ENCODE assay signal across 9 mouse cellular contexts in genomic region chr14:34540685-34541162, GRCm38 (mm10). TPM values are rescaled to one million over a fixed set of nuclear protein-coding genes. Genes with fewer than 3 reads are reported as not detected.
A peak's percentile ranks its signal among the peaks of the same experiment; 100 is the strongest.
DNase-seq lines count a peak whose midpoint lies in the region; ATAC-seq lines count a peak whose summit lies in the region.
"Had no signal": no experiment of that assay in that cellular context is flagged by ENCODE, and none has a peak within 500 bp of the region (broad histone marks: within the 10 kb centered on the region; RNA-seq: fewer than 3 reads in every experiment).

No protein-coding gene starts in this region.

- no peak overlapping the region for H3K4me3 ChIP-seq in heart, embryonic 11.5 days (ENCODE audit: low read depth, low read length)
- H3K4me3 ChIP-seq in kidney, embryonic 16.5 days (ENCODE audit: low read length): peak overlapping the region; percentile 12; the same call in 1 of the 2 replicates

- peaks cover 28% of the 10 kb centered on the region for H3K4me1 ChIP-seq in heart, embryonic 11.5 days (ENCODE audit: control insufficient read depth, insufficient read depth, low read length)
- peaks cover 4% of the 10 kb centered on the region for H3K4me1 ChIP-seq in kidney, embryonic 16.5 days (ENCODE audit: insufficient read depth, low read length)

- 21% methylated on average over 15 of the region's 17 CpGs for WGBS in heart, embryonic 11.5 days (ENCODE audit: insufficient replicate concordance)
- WGBS in kidney, embryonic 16.5 days: 11% methylated on average over 17 of the region's 17 CpGs

- DNase-seq in CD4-positive, CD25-positive, alpha-beta regulatory T cell, adult 2 months (ENCODE audit: low read depth, low spot score): peak; percentile 19
- DNase-seq in embryo, embryonic 11.5 days (ENCODE audit: low read depth, low spot score): peak; percentile 11
- peak; percentile 37 for DNase-seq in neural tube, embryonic 10.5 days (ENCODE audit: extremely low spot score, low spot score)
- no peak for DNase-seq in cerebellum, postnatal 10 days
- DNase-seq in right cerebral cortex, postnatal 10 days (ENCODE audit: low spot score in 2 of 2): no peak

- ATAC-seq in CD4-positive, CD25-positive, alpha-beta regulatory T cell, adult 4 months: no peak
- no peak for ATAC-seq in heart, embryonic 11.5 days (replicated peaks; ENCODE audit: insufficient number of reproducible peaks, low FRiP score, low TSS enrichment)
- ATAC-seq in kidney, embryonic 16.5 days (ENCODE audit: low FRiP score, low TSS enrichment): peak; percentile 91

- no peak overlapping the region for H3K9ac ChIP-seq in heart, embryonic 11.5 days (ENCODE audit: low read depth, low read length)
- H3K9ac ChIP-seq in kidney, embryonic 16.5 days (replicated peaks; ENCODE audit: low read length): peak overlapping the region; percentile 57

- no peaks in the 10 kb centered on the region for H3K9me3 ChIP-seq in heart, embryonic 11.5 days (replicated peaks; ENCODE audit: control insufficient read depth, low read length)
- H3K9me3 ChIP-seq in kidney, embryonic 16.5 days (ENCODE audit: low read length): no peaks in the 10 kb centered on the region

- H3K27ac ChIP-seq in heart, embryonic 11.5 days (ENCODE audit: low read depth, low read length): peak overlapping the region; percentile 32; the same call in 1 of the 2 replicates
- H3K27ac ChIP-seq in kidney, embryonic 16.5 days (ENCODE audit: low read length): peak overlapping the region; percentile 92

- no peaks in the 10 kb centered on the region for H3K27me3 ChIP-seq in heart, embryonic 11.5 days (ENCODE audit: control insufficient read depth, insufficient read depth, low read length)
- peaks cover 3% of the 10 kb centered on the region; the same call in 1 of the 2 replicates for H3K27me3 ChIP-seq in kidney, embryonic 16.5 days (ENCODE audit: insufficient read depth, low read length)

- peaks cover 14% of the 10 kb centered on the region for H3K36me3 ChIP-seq in heart, embryonic 11.5 days (ENCODE audit: control insufficient read depth, insufficient read depth, low read length)
- no peaks in the 10 kb centered on the region for H3K36me3 ChIP-seq in kidney, embryonic 16.5 days (ENCODE audit: insufficient read depth, low read length)

- H3K4me2 ChIP-seq in heart, embryonic 11.5 days: peak overlapping the region; percentile 12; the same call in 1 of the 2 replicates
- peak overlapping the region; percentile 44 for H3K4me2 ChIP-seq in kidney, embryonic 16.5 days (replicated peaks; ENCODE audit: low read depth, low read length)

RNA-seq across cellular contexts. Expression of gene 9230112D13Rik, which starts 18.1 kb away (rescaled TPM):
- not detected for polyA plus RNA-seq in CD4-positive, CD25-positive, alpha-beta regulatory T cell, adult 4 months (2017; shearing (Covaris generic))
- polyA plus RNA-seq in heart, embryonic 11.5 days (2014; fragmentation: Nextera tagmentation; extraction: Ambion mirVana): not detected in 2 replicates
- polyA plus RNA-seq in kidney, embryonic 16.5 days (2015; fragmentation: Nextera tagmentation; extraction: Ambion mirVana): not detected in 2 replicates
- polyA plus RNA-seq: cortical plate, adult 2 months had no signal

RNA-seq across cellular contexts. Expression of gene Bmpr1a, which starts 37.6 kb away (rescaled TPM):
- polyA plus RNA-seq in CD4-positive, CD25-positive, alpha-beta regulatory T cell, adult 4 months (2017; shearing (Covaris generic)): under 1 TPM; 0.92 to 0.96 TPM
- 48.1 and 48.5 TPM in 2 replicates for polyA plus RNA-seq in heart, embryonic 11.5 days (2014; fragmentation: Nextera tagmentation; extraction: Ambion mirVana)
- 24.9 and 38.5 TPM in 2 replicates for polyA plus RNA-seq in kidney, embryonic 16.5 days (2015; fragmentation: Nextera tagmentation; extraction: Ambion mirVana)

RNA-seq across cellular contexts. Expression of gene Ldb3, which starts 47.8 kb away (rescaled TPM):
- polyA plus RNA-seq in CD4-positive, CD25-positive, alpha-beta regulatory T cell, adult 4 months (2017; shearing (Covaris generic)): not detected
- 221 and 225 TPM in 2 replicates for polyA plus RNA-seq in heart, embryonic 11.5 days (2014; fragmentation: Nextera tagmentation; extraction: Ambion mirVana)
- polyA plus RNA-seq in kidney, embryonic 16.5 days (2015; fragmentation: Nextera tagmentation; extraction: Ambion mirVana): 2.2 and 2.3 TPM in 2 replicates

RNA-seq across cellular contexts. Expression of gene Opn4, which starts 59.2 kb away (rescaled TPM):
- polyA plus RNA-seq in CD4-positive, CD25-positive, alpha-beta regulatory T cell, adult 4 months (2017; shearing (Covaris generic)): not detected
- polyA plus RNA-seq in heart, embryonic 11.5 days (2014; fragmentation: Nextera tagmentation; extraction: Ambion mirVana): 4.1 and 4.2 TPM in 2 replicates
- polyA plus RNA-seq in kidney, embryonic 16.5 days (2015; fragmentation: Nextera tagmentation; extraction: Ambion mirVana): 0.39 and 0.51 TPM in 2 replicates
- polyA plus RNA-seq: cortical plate, adult 2 months had no signal

Comparison
In these comparisons a context has a peak if more than half of its experiments do, and no peak if none do; other contexts are left out.
1. DNase-seq: peak in CD4-positive, CD25-positive, alpha-beta regulatory T cell, adult 2 months (single experiment), embryo, embryonic 11.5 days (single experiment) and neural tube, embryonic 10.5 days (single experiment); none in cerebellum, postnatal 10 days (0 of 2) and right cerebral cortex, postnatal 10 days (0 of 2).
2. RNA of gene Bmpr1a, which starts 37.6 kb away (polyA plus RNA-seq): 48.1 to 48.5 TPM in heart, embryonic 11.5 days and 24.9 to 38.5 TPM in kidney, embryonic 16.5 days; 0.92 to 0.96 TPM in CD4-positive, CD25-positive, alpha-beta regulatory T cell, adult 4 months; every median in the first group is over 10 times any median in the second.
3. RNA of gene Ldb3, which starts 47.8 kb away (polyA plus RNA-seq): 221 to 225 TPM in heart, embryonic 11.5 days; 2.2 to 2.3 TPM in kidney, embryonic 16.5 days and not detected in CD4-positive, CD25-positive, alpha-beta regulatory T cell, adult 4 months; every median in the first group is over 10 times any median in the second.